Mouse (Mus musculus) spleen, embryonic (tissue): ENCODE results near the gene Ppp2r5c.

ENCODE experiments used
- CTCF ChIA-PET: fragments of 350-600 bp; sonication (Branson Sonifier 250); formaldehyde crosslinking; loops from one replicate; lab custom pipeline; 2022; lab: Charles Lee

The Ppp2r5c gene

DNA sequence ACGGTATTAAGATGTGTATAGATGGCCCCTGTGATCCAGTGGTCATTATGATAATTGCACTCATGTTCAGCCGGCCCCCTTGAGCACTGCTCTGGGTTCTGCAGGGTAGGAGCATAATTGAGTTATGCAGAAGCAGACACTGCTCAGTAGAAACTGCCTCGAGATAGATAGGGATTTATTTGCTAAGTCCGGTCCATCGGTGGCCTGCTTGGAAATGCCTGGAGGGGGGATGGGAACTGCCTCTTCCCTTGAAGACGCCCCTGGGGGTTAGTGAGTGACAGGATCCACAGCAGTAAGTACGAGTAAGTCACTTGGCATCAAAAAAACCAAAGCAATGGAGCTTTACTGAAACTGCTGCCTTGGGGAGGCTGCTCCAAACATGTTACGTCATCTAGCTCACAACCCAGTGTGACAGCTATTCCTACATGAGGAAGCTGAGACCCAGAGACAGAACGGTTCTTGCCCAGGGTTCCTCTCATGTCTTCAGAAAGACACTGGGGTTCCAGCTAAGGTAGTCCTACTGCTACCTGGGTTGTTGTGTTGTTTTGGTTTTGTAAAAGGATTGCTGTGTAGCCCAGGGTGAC lies 60.9 kb downstream of the Ppp2r5c start:
- CTCF ChIA-PET = no interaction called here

DNA sequence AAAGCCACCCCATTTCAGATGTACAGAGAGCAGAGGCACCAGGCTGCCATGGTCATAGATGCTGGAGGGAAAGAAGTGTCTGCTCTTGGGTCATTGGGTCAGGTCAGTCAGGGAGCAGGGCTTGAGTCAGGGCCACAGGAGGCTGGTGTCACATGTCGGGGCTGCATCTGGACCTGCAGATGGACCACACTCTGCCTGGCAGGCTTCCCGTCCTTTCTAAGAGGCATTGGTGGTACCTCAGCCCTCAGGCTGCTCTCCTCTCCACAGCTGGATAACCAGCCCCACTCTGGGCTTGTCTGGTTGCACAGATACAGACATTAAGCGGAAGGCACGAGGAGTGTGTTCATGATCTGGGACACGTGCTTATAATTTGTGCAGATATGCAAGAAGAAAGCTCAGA lies 61.8 kb downstream of the Ppp2r5c start:
- CTCF ChIA-PET = no interaction called here

DNA sequence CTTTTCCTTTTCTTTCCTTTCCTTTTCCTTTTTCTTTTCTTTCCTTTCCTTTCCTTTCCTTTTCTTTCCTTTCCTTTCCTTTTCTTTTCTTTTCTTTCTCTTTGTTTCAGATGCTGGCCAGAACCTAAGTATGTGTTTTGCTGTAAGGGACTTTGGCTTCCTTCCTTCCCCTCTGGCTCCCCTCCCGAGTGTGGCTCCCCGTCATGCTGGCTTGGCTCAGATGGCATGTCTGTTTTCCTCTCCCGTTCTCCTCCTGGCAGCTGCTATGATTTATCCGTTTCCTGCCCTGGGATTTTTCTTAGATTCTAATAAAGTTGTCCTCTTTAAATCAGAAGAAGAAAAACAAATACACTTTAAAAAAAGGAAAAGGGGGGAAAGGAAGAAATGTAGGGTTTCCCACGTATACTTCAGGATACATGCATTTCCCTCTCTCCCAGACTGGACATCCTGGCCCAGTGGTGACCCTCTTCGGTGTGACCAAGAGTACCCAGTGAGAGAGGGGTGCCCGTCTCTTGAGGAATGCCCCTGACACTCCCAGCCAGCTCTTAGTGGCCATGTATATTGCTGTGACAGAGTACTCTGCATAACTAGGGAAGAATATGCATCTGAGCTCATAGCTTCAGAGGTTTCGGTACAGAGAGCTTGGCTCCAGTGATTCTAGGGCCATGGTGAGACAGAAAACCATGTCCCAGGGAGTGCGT lies 63.4 kb downstream of the Ppp2r5c start:
- CTCF ChIA-PET = no interaction called here

DNA sequence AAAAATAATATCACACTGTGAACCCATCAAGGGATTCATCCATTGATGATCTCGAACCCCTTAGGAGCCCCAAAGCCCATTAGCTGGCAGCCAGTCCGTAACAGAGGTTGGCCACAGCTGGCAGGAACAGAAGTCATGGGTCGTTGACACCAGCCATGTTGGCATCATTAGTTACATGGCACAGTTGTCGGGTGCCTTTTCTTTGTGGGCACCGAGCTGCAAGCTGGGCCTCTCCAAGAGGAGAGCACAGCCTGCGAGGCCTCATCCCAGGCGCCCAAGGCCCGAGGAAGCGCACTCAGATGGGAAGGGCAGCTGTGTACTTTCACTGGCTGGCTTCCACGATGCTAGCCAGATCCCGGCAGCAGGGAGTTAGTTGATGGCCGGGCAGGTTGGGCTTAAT lies 64.3 kb downstream of the Ppp2r5c start:
- CTCF ChIA-PET = no interaction called here

DNA sequence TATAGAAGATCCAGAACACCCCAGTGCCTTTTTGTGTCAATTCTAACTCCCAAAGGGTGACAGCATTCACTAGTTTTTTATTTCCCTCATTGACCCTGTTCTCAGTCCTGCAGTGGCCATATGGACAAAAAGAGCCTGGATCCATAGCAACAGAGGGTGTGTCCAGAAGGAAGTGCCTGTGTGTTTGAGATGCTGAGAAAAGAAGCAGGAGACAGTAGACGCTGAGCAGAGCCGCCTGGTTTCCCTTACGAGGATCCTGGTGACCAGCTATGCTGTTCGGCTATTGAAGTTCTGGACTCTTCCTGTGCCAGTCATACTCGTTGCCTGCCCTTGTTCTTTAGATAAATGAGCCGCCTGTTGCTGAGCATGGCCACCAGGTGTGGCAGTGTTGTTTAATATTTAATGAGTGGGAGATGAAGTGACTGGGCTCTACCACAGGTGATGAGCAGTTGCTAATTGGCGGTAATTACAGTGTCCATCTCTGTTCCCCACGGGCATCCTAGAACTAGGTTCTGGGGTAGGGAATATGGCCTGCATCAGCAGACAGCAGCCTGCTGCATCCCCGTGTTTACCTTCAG lies 65.0 kb downstream of the Ppp2r5c start:
- CTCF ChIA-PET = no interaction called here

DNA sequence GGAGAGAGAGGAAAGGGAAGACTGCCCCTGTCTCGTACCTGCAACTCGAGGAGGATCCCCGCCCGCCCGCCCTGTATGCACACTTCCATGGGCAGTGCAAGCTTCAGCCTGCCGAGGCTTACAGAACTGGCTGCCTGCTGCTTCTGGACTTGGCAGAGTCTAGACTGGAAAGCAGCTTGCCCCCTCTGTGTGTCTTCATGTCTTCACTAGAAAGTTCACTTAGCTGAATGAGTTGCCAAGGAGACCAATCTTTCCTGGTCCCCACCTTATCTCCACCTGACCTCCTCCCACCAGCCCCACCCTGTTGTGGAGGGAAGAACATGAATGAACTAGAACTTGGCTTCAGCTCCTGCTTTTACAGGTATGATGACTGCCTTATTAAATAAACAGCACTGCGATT lies 66.0 kb downstream of the Ppp2r5c start:
- CTCF ChIA-PET = no interaction called here

DNA sequence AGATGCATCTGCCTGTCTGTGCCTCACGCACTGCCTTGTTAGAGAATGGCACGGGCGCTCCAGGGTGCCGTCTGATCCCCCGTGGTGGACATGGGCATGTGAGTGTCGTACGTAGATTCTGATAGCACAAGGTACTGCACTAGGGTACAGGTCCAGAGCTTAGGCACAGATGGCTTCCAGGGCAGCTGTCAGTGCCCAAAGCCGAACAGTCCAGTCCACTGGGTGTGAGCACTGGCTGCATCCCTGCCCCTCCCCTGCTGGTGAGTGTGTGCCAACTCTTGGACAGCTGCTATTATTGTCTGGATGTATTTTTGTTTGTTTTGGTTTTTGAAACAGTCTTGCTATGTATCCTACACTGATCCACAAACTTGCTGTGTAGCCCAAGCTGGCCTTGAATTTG lies 68.8 kb downstream of the Ppp2r5c start:
- CTCF ChIA-PET = interaction anchor here (0.7 kb wide), 1 partner anchor 846 kb away, joined by 3 read pairs; no protein-coding TSS in a partner anchor

DNA sequence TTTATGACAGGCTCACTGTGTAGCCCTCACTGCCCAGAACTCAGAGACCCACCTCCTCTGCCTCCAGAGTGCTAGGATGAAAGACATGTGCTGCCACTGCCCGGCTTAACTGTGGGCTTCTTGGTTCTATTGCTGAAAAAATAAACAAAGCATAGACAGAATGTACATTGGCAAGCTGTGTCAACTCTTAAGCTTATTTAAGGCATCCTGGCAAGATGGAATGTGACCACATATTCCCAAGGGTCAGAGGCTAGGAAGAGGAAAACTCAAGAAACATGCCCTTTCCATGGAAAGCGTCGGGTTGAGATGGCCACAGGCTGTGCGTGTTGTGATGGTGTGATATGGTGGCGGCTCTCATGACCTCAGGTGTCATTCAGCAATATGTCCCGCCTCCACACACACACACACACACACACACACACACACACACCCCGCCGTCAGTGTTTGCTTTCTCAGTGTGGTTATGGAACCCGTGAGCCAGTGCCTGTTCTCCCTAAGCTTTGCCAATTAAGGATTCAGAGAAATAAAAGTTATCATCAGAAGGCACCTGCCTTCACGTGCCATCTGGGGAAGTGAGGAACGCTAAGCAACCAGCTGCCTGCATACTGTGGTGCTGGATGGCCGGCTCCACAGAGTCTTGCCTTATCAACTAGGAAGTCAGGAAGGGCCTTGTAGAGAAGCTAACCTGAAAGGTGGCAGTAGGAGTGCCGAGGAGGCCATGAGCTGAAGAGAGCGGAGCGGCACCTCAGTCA lies 73.5 kb downstream of the Ppp2r5c start:
- CTCF ChIA-PET = no interaction called here

DNA sequence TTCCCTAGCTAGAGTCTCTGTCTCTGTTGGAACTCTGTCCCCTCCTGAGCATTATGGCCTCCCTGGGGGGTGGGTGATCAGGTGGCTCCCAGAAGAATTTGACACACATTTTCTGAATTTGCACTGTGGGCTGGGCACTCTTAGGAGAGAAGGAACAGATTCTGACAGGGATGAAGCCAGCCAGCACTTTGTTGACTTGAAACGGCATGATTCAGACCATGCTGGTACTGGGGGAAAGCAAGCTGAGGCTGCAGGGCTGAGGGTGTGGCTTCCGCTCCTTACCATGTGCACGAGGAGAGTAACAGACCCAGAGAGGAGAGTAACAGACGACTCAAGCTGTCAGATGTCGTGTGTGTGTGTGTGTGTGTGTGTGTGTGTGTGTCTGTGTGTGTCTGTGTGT lies 76.6 kb downstream of the Ppp2r5c start:
- CTCF ChIA-PET = interaction anchor here (0.7 kb wide), 1 partner anchor 1374 kb away, joined by 3 read pairs; no protein-coding TSS in a partner anchor

DNA sequence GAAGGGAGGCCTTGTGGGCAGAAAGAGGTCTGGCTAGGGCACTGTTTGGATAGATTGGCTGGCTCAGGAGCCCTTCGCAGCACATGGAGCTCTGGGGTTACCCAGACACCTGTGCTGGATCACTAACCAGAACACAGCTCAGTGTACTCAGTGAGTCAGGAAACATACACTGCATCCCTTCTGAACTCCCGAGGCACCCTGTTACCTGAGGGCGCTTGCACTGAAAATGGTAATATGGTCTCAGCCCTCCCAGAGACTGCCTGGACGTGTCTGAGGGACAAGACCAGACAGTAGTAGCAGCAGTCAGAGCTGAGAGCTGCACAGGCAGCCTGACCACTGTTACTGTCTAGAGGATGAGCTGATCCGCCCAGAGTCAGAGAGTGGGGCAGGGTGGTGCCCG lies 85.8 kb downstream of the Ppp2r5c start:
- CTCF ChIA-PET = no interaction called here

DNA sequence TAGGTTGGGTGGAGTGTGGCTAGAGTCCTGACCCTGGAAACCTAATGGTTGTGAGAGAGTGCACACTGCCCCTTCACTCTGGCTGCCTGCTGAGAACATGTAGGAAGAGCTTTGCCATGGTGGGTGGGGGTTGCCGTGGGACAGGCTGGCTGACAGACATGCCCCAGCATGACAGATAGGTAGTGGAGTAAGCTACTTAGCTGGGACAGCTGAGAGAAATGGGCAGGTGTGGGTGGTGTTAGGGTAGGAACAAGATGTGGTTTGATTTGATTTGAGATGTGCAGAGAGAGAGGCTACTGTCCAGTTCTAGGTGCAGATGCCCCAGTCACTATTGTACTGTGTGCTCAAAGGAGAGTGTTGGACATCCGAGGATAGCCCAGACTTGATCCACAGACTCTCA lies 86.2 kb downstream of the Ppp2r5c start:
- CTCF ChIA-PET = no interaction called here

DNA sequence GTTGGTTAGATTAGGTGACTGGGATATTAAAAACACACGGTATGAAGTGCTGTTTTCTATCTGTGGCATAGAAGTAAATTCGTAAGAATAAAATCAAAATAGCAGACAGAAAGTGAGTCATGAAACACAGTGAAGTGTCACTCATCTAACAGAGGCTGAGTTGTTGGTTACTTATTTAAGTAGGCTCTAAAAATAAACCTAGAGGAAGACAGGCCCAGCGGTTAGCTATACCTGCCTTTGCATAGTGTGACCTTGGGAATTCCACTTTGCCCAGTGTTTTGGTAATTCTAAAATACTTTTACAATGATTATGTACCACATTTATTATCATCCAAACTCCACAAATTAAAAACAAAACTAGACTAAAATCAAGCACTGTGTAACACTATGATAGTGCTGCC lies 86.9 kb downstream of the Ppp2r5c start:
- CTCF ChIA-PET = no interaction called here

DNA sequence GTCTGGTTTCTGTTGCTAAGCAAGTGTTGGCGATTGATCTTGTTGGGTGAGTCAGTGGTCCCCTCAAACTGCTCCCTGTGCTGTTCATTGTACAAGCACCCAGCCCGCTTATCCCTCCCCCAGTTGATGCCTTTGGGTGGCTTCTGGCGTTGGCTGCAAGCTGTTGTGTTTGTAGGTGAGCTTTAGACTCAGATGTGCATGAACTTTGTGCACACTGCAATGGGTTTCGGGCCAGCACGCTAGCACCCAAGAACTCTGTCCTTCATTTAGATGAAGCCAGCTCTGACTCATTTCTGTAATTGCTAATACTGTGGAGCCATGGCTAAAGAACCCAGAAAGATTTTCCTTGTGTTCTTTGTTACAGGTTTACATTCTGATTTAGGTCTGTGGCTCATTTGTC lies 88.4 kb downstream of the Ppp2r5c start:
- CTCF ChIA-PET = no interaction called here

DNA sequence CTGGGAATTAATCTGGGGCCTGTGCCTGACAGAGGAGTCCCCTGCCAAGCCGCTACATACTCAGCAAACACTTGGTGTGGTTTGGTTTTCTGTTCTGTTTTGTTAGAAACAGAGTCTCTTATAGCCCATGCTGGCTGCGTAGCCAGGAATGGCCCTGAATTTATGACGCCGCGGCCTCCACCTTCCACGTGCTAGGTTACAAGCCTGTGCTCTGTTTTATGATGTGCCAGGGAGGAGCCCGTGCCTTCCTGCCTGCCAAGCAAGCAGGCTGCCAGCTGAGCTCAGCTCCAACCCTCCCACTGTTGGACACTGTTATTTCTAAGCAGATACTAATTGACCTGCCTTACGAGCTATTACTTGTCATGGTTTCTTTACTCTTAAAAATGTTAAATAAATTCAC lies 90.8 kb downstream of the Ppp2r5c start:
- CTCF ChIA-PET = no interaction called here

DNA sequence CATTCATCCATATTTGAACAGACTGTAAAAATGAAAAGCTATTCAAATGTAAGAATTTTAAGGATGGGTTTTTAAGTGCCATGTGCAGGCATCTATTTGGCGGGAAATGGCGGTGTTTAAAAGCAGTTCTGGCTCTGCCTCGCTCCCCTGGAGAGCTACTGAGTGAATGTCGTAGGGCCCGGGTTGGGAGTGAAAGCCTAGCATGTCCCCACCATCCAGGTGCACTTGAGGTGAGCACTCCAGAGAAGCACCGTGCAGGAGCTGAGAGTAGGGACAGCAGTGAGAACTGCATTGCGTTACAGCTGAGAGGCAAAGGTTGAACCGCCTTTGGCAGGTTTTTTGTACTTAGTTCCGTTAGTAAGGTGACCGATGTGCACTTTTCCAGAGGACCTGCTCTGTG lies 92.4 kb downstream of the Ppp2r5c start:
- CTCF ChIA-PET = no interaction called here

DNA sequence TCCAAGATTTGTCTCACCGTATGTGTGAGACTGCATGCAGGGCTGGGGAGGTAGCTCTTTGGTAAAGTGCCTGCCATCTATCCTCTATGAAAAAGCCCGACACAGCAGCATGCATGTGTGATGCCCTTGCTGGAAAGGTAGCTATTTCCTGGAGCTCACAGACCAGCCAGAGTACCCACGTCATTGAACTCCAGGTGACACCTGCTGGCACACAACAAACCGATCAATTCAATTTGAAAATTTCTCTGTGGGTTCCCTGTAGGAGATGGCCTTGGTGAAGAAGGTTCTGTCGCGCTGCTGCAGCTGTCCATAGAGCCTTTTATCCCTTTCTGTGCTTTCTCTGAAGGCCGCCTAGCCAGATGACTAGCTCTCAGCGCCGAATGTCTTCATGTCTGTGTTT lies 92.9 kb downstream of the Ppp2r5c start:
- CTCF ChIA-PET = no interaction called here

DNA sequence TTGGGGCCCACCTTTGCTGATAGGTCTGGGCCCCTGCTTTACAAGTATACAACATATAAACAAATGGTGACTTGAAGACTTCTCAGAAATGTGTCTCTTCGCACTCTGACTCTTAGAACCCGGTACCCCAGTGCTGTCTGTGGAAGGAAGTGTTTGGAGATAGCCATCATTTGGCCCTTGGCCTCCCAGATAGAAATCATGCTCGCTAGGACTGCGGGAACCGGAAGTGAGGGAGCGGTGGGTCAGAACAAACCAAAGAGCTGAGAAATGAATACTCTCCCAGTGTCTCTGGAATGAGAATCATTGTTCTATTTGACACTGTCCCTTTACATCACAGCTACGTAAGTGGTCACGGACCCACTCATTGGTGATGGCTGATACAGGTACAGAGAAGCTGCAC lies 93.4 kb downstream of the Ppp2r5c start:
- CTCF ChIA-PET = no interaction called here

DNA sequence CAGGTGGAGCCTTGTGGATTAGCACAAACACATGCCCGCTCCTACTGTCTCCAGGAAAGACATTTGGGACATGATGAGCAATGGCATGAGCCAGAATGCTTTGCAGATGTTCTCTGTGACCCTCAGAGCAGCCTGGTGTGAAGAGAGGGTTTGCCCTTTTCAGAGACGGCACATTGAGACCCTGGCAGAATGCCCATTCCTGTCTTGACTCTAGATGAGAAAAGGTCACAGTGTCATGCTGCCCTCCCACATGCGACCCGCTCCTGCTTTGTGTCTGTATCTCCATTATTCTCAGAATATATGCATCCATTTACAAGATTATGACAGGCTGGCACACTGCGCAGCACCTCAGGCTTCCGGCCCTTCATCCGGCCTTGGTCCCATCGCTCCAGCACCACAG lies 94.1 kb downstream of the Ppp2r5c start:
- CTCF ChIA-PET = no interaction called here

DNA sequence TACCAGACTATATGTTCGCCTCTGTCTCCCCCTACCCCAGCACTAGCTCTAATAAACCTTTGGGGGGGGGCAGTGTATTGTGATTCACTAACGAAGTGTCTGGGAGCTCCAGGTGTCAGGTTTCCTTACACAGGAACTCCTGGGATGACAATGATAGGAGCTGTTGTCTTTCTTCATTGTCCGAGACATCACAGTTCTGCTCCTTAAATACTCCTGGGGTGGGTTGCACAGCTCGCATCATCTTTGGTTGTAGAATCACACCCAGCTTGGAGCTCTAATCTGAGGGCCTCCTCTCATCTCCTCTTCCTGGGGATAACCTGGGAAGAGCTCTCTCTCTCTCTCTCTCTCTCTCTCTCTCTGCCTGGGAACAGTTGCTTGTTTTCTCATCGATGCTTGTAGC lies 94.6 kb downstream of the Ppp2r5c start:
- CTCF ChIA-PET = no interaction called here

DNA sequence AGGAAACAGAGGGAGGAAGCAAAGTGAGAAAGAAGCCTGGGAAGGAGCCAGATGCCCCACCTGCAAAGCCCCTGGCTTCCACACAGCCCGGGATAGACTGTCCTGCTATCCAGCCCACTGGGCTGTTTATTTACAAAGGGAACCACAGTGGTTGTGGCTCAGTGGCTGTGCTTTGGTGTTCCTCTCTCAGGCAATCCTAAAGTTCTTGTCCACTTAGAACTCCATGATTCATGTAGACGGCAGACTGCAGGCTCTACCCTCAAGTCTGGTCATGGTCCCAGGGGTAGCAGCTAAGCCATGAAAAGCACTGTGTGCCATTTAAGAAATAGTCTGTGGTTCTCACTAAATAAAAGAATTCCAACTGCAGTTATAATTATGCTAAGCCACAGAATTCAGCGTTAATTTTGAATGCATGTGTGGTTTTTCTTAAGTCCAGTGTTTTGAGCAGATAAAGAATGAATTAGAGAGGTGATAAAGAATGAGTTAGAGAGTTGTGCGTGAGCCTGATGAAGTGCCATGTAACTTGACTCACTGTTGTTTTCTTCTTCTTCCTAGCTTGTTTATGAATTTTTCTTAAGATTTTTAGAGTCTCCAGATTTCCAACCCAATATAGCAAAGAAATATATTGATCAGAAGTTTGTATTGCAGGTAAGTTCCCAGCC lies 98.3 kb downstream of the Ppp2r5c start:
- CTCF ChIA-PET = interaction anchor here (0.6 kb wide), 1 partner anchor 33 kb away, joined by 4 read pairs; no protein-coding TSS in a partner anchor

DNA sequence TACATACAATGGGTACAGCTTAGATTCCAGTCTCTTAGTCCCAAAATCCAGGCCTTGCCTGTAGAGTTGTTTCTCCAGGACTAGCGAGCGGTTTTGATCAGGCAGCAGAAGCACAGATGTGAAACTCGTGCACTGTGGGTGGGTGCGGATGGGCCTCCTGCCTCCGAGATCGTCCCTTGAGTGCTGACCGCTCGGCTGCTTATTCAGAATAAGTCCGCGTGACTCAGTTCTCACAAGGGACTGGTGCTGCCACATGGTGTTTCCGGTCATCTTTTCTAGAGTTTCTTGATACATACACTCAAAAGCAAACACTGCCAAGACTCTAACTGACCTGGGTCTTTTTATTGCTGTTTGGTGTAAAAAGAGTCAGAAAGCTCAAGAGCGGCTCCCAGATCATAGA lies 100.7 kb downstream of the Ppp2r5c start:
- CTCF ChIA-PET = interaction anchor here (0.6 kb wide), 1 partner anchor 1333 kb away, joined by 4 read pairs; no protein-coding TSS in a partner anchor
